Mouse (Mus musculus) erythroblast, embryonic 14.5 days (primary cell): Measurements from ENCODE around the gene Tfam.

Experiments used
- GATA1 ChIP-seq: IDR thresholded peaks from 2 replicates; pipeline ENCODE4 v1.6.1; 2012; ENCODE audit warnings: low read length, inconsistent platforms, mixed read lengths
- TAL1 ChIP-seq: IDR thresholded peaks from 3 replicates; pipeline ENCODE4 v1.6.1; 2012; ENCODE audit warnings: low read length, inconsistent platforms, mixed read lengths

DNA sequence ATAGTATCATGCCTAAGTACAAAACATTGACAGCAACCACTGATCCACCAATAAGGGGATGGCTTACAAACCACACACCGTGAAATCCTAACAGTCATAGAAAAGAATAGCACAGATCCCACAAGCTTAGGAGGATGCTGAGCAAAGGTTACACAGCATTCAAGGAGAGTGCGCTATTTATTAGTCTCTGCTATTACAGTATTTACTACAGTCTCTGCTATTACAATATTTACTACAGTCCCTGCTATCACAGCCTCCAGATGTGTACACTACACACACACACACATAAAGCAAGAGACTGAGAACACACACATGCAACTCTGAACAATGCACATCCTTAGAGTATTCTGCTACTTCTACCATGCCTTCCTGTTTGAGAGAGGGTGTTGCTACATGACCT is 29.9 kb upstream of the Tfam start:
- TF ChIP-seq GATA1, result no peak
- no peak for TF ChIP-seq TAL1
